Mouse (Mus musculus): Measurements from ENCODE around the gene Ndufs5. TPM values are rescaled to one million over a fixed set of nuclear protein-coding genes. Genes with fewer than 3 reads are reported as not detected.

The Ndufs5 gene
- total and polyA plus RNA-seq, 2 experiments from 2014 or later, result 161 to 536 TPM

GRCm38 (mm10) chr4:123665681-123666278 is 52.2 kb downstream of the Ndufs5 start:
- Histone ChIP-seq H3K36me3 (ENCODE audit: insufficient read depth) (no peaks in the 10 kb centered on the region), H3K4me1 (ENCODE audit: insufficient read depth) (peaks cover 23% of the 10 kb centered on the region), H3K4me3 (ENCODE audit: low read depth, low read length) (peak overlapping the region; percentile 64), H3K27me3 (ENCODE audit: insufficient read depth, low read length) (no peaks in the 10 kb centered on the region), H3K27ac (ENCODE audit: low read depth, low read length) (peak overlapping the region; percentile 94), H3K9ac (peak overlapping the region; percentile 85), H3K4me2 (ENCODE audit: low read depth) (peak overlapping the region; percentile 88), H3K9me3 (ENCODE audit: low read length) (no peaks in the 10 kb centered on the region)
- 27% methylated on average over 11 of the region's 11 CpGs for WGBS
- DNase-seq (no peak), ATAC-seq (no peak)
- TF ChIP-seq CTCF (IDR thresholded peaks at IDR 0.05; ENCODE audit: low read depth), result no peak

- no peaks in the 10 kb centered on the region for H3K9me3 ChIP-seq (ENCODE audit: low read length)
- no peaks in the 10 kb centered on the region for H3K27me3 ChIP-seq (ENCODE audit: insufficient read depth, low read length)
- H3K27ac ChIP-seq (ENCODE audit: low read depth, low read length), result peak overlapping the region; percentile 94
- WGBS, result under 1% methylated on average over 42 of the region's 58 CpGs
- DNase-seq (peak; percentile 60), ATAC-seq (peak; percentile 18)
- H3K4me2 ChIP-seq (ENCODE audit: low read depth), result peak overlapping the region; percentile 88
- H3K4me1 ChIP-seq (ENCODE audit: insufficient read depth), result peaks cover 16% of the 10 kb centered on the region
- TF ChIP-seq CTCF (IDR thresholded peaks at IDR 0.05; ENCODE audit: low read depth), result no peak
- H3K9ac ChIP-seq, result peak overlapping the region; percentile 85
- H3K36me3 ChIP-seq (ENCODE audit: insufficient read depth), result no peaks in the 10 kb centered on the region
- peak overlapping the region; percentile 64 for H3K4me3 ChIP-seq (ENCODE audit: low read depth, low read length)
These were observed 52.9 kb downstream of the Ndufs5 start for GRCm38 (mm10) chr4:123664951-123665661.

GRCm38 (mm10) chr4:123664021-123664950 is 53.7 kb downstream of the Ndufs5 start:
- Histone ChIP-seq H3K27ac (ENCODE audit: low read depth, low read length) (peak overlapping the region; percentile 94), H3K4me3 (ENCODE audit: low read depth, low read length) (peak overlapping the region; percentile 64), H3K9me3 (ENCODE audit: low read length) (no peaks in the 10 kb centered on the region), H3K9ac (peak overlapping the region; percentile 85), H3K4me2 (ENCODE audit: low read depth) (peak overlapping the region; percentile 88), H3K36me3 (ENCODE audit: insufficient read depth) (no peaks in the 10 kb centered on the region), H3K4me1 (ENCODE audit: insufficient read depth) (peaks cover 15% of the 10 kb centered on the region; the same call in 1 of the 2 replicates), H3K27me3 (ENCODE audit: insufficient read depth, low read length) (no peaks in the 10 kb centered on the region)
- ATAC-seq (peak; percentile 62), DNase-seq (peak; percentile 65)
- 2% methylated on average over 93 of the region's 125 CpGs for WGBS
- no peak for TF ChIP-seq CTCF (IDR thresholded peaks at IDR 0.05; ENCODE audit: low read depth)

- no peak for DNase-seq
- peak overlapping the region; percentile 88 for H3K4me2 ChIP-seq (ENCODE audit: low read depth)
These were observed 54.4 kb downstream of the Ndufs5 start for GRCm38 (mm10) chr4:123663688-123663965.

GRCm38 (mm10) chr4:123662914-123663687 is 54.9 kb downstream of the Ndufs5 start:
- H3K36me3 ChIP-seq (ENCODE audit: insufficient read depth), result no peaks in the 10 kb centered on the region
- ATAC-seq (no peak), DNase-seq (no peak)
- WGBS, result 8% methylated on average over 15 of the region's 15 CpGs
- no peaks in the 10 kb centered on the region for H3K27me3 ChIP-seq (ENCODE audit: insufficient read depth, low read length)
- peak overlapping the region; percentile 64 for H3K4me3 ChIP-seq (ENCODE audit: low read depth, low read length)
- peak overlapping the region; percentile 88 for H3K4me2 ChIP-seq (ENCODE audit: low read depth)
- H3K9ac ChIP-seq, result peak overlapping the region; percentile 85
- peak overlapping the region; percentile 94 for H3K27ac ChIP-seq (ENCODE audit: low read depth, low read length)
- H3K9me3 ChIP-seq (ENCODE audit: low read length), result no peaks in the 10 kb centered on the region
- H3K4me1 ChIP-seq (ENCODE audit: insufficient read depth), result peaks cover 15% of the 10 kb centered on the region; the same call in 1 of the 2 replicates
- no peak for TF ChIP-seq CTCF (IDR thresholded peaks at IDR 0.05; ENCODE audit: low read depth)

More at GRCm38 (mm10) chr4:123663688-123663965, 54.4 kb downstream of the Ndufs5 start:
- no peaks in the 10 kb centered on the region for H3K36me3 ChIP-seq (ENCODE audit: insufficient read depth)
- H3K27ac ChIP-seq (ENCODE audit: low read depth, low read length), result peak overlapping the region; percentile 94
- WGBS, result 5% methylated on average over 12 of the region's 12 CpGs
- no peak for ATAC-seq
- H3K4me3 ChIP-seq (ENCODE audit: low read depth, low read length), result peak overlapping the region; percentile 64
- H3K27me3 ChIP-seq (ENCODE audit: insufficient read depth, low read length), result no peaks in the 10 kb centered on the region
- peak overlapping the region; percentile 85 for H3K9ac ChIP-seq
- TF ChIP-seq CTCF (IDR thresholded peaks at IDR 0.05; ENCODE audit: low read depth), result no peak
- H3K4me1 ChIP-seq (ENCODE audit: insufficient read depth), result peaks cover 15% of the 10 kb centered on the region; the same call in 1 of the 2 replicates
- no peaks in the 10 kb centered on the region for H3K9me3 ChIP-seq (ENCODE audit: low read length)

Other genes starting within 250 kb of the Ndufs5 start
- 278 and 345 TPM in 2 replicates for gene Macf1, start 33.8 kb downstream of the Ndufs5 start, total RNA-seq (2014; rRNA removed)
- 42.9 and 58.2 TPM in 2 replicates for gene Macf1, start 33.8 kb downstream of the Ndufs5 start, polyA plus RNA-seq (2015; fragmentation: Nextera tagmentation; extraction: Ambion mirVana)
- gene Akirin1, start 32.1 kb upstream of the Ndufs5 start, total RNA-seq (2014; rRNA removed), result 60.7 and 64.1 TPM in 2 replicates
- 65.9 and 69.0 TPM in 2 replicates for gene Akirin1, start 32.1 kb upstream of the Ndufs5 start, polyA plus RNA-seq (2015; fragmentation: Nextera tagmentation; extraction: Ambion mirVana)
- gene Rhbdl2, start 69.7 kb upstream of the Ndufs5 start, total RNA-seq (2014; rRNA removed), result 0.48 and 0.54 TPM in 2 replicates
- 0.73 and 0.86 TPM in 2 replicates for gene Rhbdl2, start 69.7 kb upstream of the Ndufs5 start, polyA plus RNA-seq (2015; fragmentation: Nextera tagmentation; extraction: Ambion mirVana)
- gene 4933427I04Rik, start 141.5 kb upstream of the Ndufs5 start, total RNA-seq (2014; rRNA removed), result not detected in 2 replicates
- 0.09 and 0.11 TPM in 2 replicates for gene 4933427I04Rik, start 141.5 kb upstream of the Ndufs5 start, polyA plus RNA-seq (2015; fragmentation: Nextera tagmentation; extraction: Ambion mirVana)
- gene Mycbp, start 186.6 kb upstream of the Ndufs5 start, total RNA-seq (2014; rRNA removed), result 7.1 and 7.9 TPM in 2 replicates
- 40.8 and 46.0 TPM in 2 replicates for gene Mycbp, start 186.6 kb upstream of the Ndufs5 start, polyA plus RNA-seq (2015; fragmentation: Nextera tagmentation; extraction: Ambion mirVana)
- gene Rragc, start 199.2 kb upstream of the Ndufs5 start, total RNA-seq (2014; rRNA removed), result 41.8 and 51.9 TPM in 2 replicates
- 32.8 and 42.6 TPM in 2 replicates for gene Rragc, start 199.2 kb upstream of the Ndufs5 start, polyA plus RNA-seq (2015; fragmentation: Nextera tagmentation; extraction: Ambion mirVana)
- gene 4930535I16Rik, start 199.8 kb upstream of the Ndufs5 start, total RNA-seq (2014; rRNA removed), result not detected in 2 replicates
- not detected in 2 replicates for gene 4930535I16Rik, start 199.8 kb upstream of the Ndufs5 start, polyA plus RNA-seq (2015; fragmentation: Nextera tagmentation; extraction: Ambion mirVana)